Mouse (Mus musculus): Measurements from ENCODE around the gene Apeh. TPM values are rescaled to one million over a fixed set of nuclear protein-coding genes. Genes with fewer than 3 reads are reported as not detected.
A peak's percentile ranks its signal among the peaks of the same experiment; 100 is the strongest.

The Apeh gene
- polyA plus RNA-seq, 1 experiment from 2014 or later: 195 TPM

GRCm38 (mm10) chr9:108115290-108116077 lies 21.1 kb upstream of the Apeh start:
- H3K4me3 ChIP-seq (replicated peaks): no peak overlapping the region
- H3K36me3 ChIP-seq: no peaks in the 10 kb centered on the region
- H3K9ac ChIP-seq: no peak overlapping the region
- no peaks in the 10 kb centered on the region for H3K9me3 ChIP-seq (replicated peaks)
- peaks cover 27% of the 10 kb centered on the region for H3K4me1 ChIP-seq (replicated peaks)
- DNase-seq: no peak
- no peak overlapping the region for H3K27ac ChIP-seq
- peaks cover 52% of the 10 kb centered on the region for H3K27me3 ChIP-seq
- WGBS (ENCODE audit: insufficient replicate concordance): 64% methylated on average over 43 of the region's 43 CpGs
- no peak for ATAC-seq (ENCODE audit: low read depth)
- no peak overlapping the region for H3K4me2 ChIP-seq

GRCm38 (mm10) chr9:108112719-108113340 lies 18.4 kb upstream of the Apeh start:
- H3K9ac ChIP-seq: no peak overlapping the region
- DNase-seq: no peak
- ATAC-seq (ENCODE audit: low read depth): 0 out of 2 replicates have a peak, but pooled peaks have one; percentile 4
- H3K27ac ChIP-seq: no peak overlapping the region
- H3K4me3 ChIP-seq (replicated peaks): no peak overlapping the region
- peaks cover 36% of the 10 kb centered on the region for H3K4me1 ChIP-seq (replicated peaks)
- H3K9me3 ChIP-seq (replicated peaks): no peaks in the 10 kb centered on the region
- H3K27me3 ChIP-seq: peaks cover 63% of the 10 kb centered on the region
- H3K4me2 ChIP-seq: no peak overlapping the region
- WGBS (ENCODE audit: insufficient replicate concordance): 84% methylated on average over 18 of the region's 18 CpGs
- H3K36me3 ChIP-seq: no peaks in the 10 kb centered on the region

GRCm38 (mm10) chr9:108111593-108112121 lies 17.3 kb upstream of the Apeh start:
- ATAC-seq (ENCODE audit: low read depth): no peak
- peaks cover 63% of the 10 kb centered on the region for H3K27me3 ChIP-seq
- peak overlapping the region; percentile 47 for H3K9ac ChIP-seq
- H3K36me3 ChIP-seq: no peaks in the 10 kb centered on the region
- H3K4me3 ChIP-seq (replicated peaks): peak overlapping the region; percentile 32
- 70% methylated on average over 17 of the region's 17 CpGs for WGBS (ENCODE audit: insufficient replicate concordance)
- H3K9me3 ChIP-seq (replicated peaks): no peaks in the 10 kb centered on the region
- peaks cover 39% of the 10 kb centered on the region for H3K4me1 ChIP-seq (replicated peaks)
- DNase-seq: no peak
- peak overlapping the region; percentile 55 for H3K4me2 ChIP-seq
- no peak overlapping the region for H3K27ac ChIP-seq

GRCm38 (mm10) chr9:108111101-108111592 lies 16.7 kb upstream of the Apeh start:
- WGBS (ENCODE audit: insufficient replicate concordance): 10% methylated on average over 22 of the region's 22 CpGs
- Histone ChIP-seq H3K4me2 (peak overlapping the region; percentile 55), H3K27me3 (peaks cover 63% of the 10 kb centered on the region), H3K9ac (peak overlapping the region; percentile 47), H3K4me1 (replicated peaks) (peaks cover 39% of the 10 kb centered on the region), H3K9me3 (replicated peaks) (no peaks in the 10 kb centered on the region), H3K4me3 (replicated peaks) (peak overlapping the region; percentile 32), H3K27ac (no peak overlapping the region), H3K36me3 (no peaks in the 10 kb centered on the region)
- no peak for DNase-seq
- no peak for ATAC-seq (ENCODE audit: low read depth)

GRCm38 (mm10) chr9:108110160-108110559 lies 15.8 kb upstream of the Apeh start:
- H3K4me3 ChIP-seq (replicated peaks): peak overlapping the region; percentile 32; the same call in 1 of the 2 replicates
- no peak overlapping the region for H3K27ac ChIP-seq
- H3K27me3 ChIP-seq: peaks cover 54% of the 10 kb centered on the region
- no peaks in the 10 kb centered on the region for H3K36me3 ChIP-seq
- peak overlapping the region; percentile 6; the same call in 1 of the 2 replicates for H3K9ac ChIP-seq
- WGBS (ENCODE audit: insufficient replicate concordance): 67% methylated on average over 16 of the region's 16 CpGs
- ATAC-seq (ENCODE audit: low read depth): no peak
- peak overlapping the region; percentile 55 for H3K4me2 ChIP-seq
- no peaks in the 10 kb centered on the region for H3K9me3 ChIP-seq (replicated peaks)
- peaks cover 48% of the 10 kb centered on the region for H3K4me1 ChIP-seq (replicated peaks)
- DNase-seq: no peak

GRCm38 (mm10) chr9:108107867-108108266 lies 13.5 kb upstream of the Apeh start:
- Histone ChIP-seq H3K4me1 (replicated peaks) (peaks cover 71% of the 10 kb centered on the region), H3K9ac (no peak overlapping the region), H3K36me3 (peaks cover 6% of the 10 kb centered on the region), H3K4me2 (no peak overlapping the region), H3K27me3 (peaks cover 33% of the 10 kb centered on the region), H3K9me3 (replicated peaks) (no peaks in the 10 kb centered on the region), H3K27ac (peak overlapping the region; percentile 43; the same call in 1 of the 2 replicates), H3K4me3 (replicated peaks) (no peak overlapping the region)
- DNase-seq (no peak), ATAC-seq (ENCODE audit: low read depth) (no peak)
- 89% methylated on average over 16 of the region's 16 CpGs for WGBS (ENCODE audit: insufficient replicate concordance)

GRCm38 (mm10) chr9:108106090-108106489 lies 11.7 kb upstream of the Apeh start:
- Histone ChIP-seq H3K9me3 (replicated peaks) (no peaks in the 10 kb centered on the region), H3K4me3 (replicated peaks) (no peak overlapping the region), H3K4me2 (peak overlapping the region; percentile 72; the same call in 1 of the 2 replicates), H3K9ac (no peak overlapping the region), H3K27me3 (peaks cover 18% of the 10 kb centered on the region), H3K27ac (0 out of 2 replicates have a peak overlapping the region, but pooled peaks have one; percentile 71), H3K4me1 (replicated peaks) (peaks cover 80% of the 10 kb centered on the region), H3K36me3 (peaks cover 20% of the 10 kb centered on the region)
- ATAC-seq (ENCODE audit: low read depth): no peak
- 87% methylated on average over 23 of the region's 23 CpGs for WGBS (ENCODE audit: insufficient replicate concordance)
- no peak for DNase-seq

GRCm38 (mm10) chr9:108105549-108105863 lies 11.1 kb upstream of the Apeh start:
- Histone ChIP-seq H3K4me3 (replicated peaks) (peak overlapping the region; percentile 49), H3K9ac (peak overlapping the region; percentile 75), H3K4me2 (peak overlapping the region; percentile 72), H3K4me1 (replicated peaks) (peaks cover 77% of the 10 kb centered on the region), H3K9me3 (replicated peaks) (no peaks in the 10 kb centered on the region), H3K27ac (peak overlapping the region; percentile 71), H3K36me3 (peaks cover 25% of the 10 kb centered on the region), H3K27me3 (peaks cover 12% of the 10 kb centered on the region)
- 65% methylated on average over 12 of the region's 12 CpGs for WGBS (ENCODE audit: insufficient replicate concordance)
- ATAC-seq (ENCODE audit: low read depth) (peak; percentile 17; the same call in 1 of the 2 replicates), DNase-seq (no peak)

- peak; percentile 58 for DNase-seq
- no peaks in the 10 kb centered on the region for H3K9me3 ChIP-seq (replicated peaks)
- peak overlapping the region; percentile 72 for H3K4me2 ChIP-seq
- peak; percentile 83 for ATAC-seq (ENCODE audit: low read depth)
- WGBS (ENCODE audit: insufficient replicate concordance): 36% methylated on average over 31 of the region's 31 CpGs
- peaks cover 6% of the 10 kb centered on the region for H3K27me3 ChIP-seq
- peaks cover 26% of the 10 kb centered on the region for H3K36me3 ChIP-seq
- H3K4me1 ChIP-seq (replicated peaks): peaks cover 72% of the 10 kb centered on the region
- peak overlapping the region; percentile 49 for H3K4me3 ChIP-seq (replicated peaks)
- peak overlapping the region; percentile 75 for H3K9ac ChIP-seq
- peak overlapping the region; percentile 71 for H3K27ac ChIP-seq
Measured at GRCm38 (mm10) chr9:108104766-108105548, 10.6 kb upstream of the Apeh start.

- H3K27me3 ChIP-seq: no peaks in the 10 kb centered on the region
- H3K4me2 ChIP-seq: no peak overlapping the region
- DNase-seq: no peak
- no peaks in the 10 kb centered on the region for H3K9me3 ChIP-seq (replicated peaks)
- 87% methylated on average over 8 of the region's 8 CpGs for WGBS (ENCODE audit: insufficient replicate concordance)
- H3K36me3 ChIP-seq: peaks cover 51% of the 10 kb centered on the region
- H3K27ac ChIP-seq: peak overlapping the region; percentile 100
- peaks cover 76% of the 10 kb centered on the region for H3K4me1 ChIP-seq (replicated peaks)
- no peak overlapping the region for H3K4me3 ChIP-seq (replicated peaks)
- H3K9ac ChIP-seq: 0 out of 2 replicates have a peak overlapping the region, but pooled peaks have one; percentile 98
- ATAC-seq (ENCODE audit: low read depth): no peak
Measured at GRCm38 (mm10) chr9:108099619-108100018, 5.2 kb upstream of the Apeh start.
